Mouse (Mus musculus) embryonic facial prominence, embryonic 11.5 days (tissue): ENCODE measurements at regions not wholly inside any gene's neighbourhood (a gene's known extent, or its start where the extent isn't known, plus 50 kb on each side); places are given as distances from the start of the nearest gene placed in this dataset.
A peak's percentile ranks its signal among the peaks of the same experiment; 100 is the strongest.

Experiments
- ATAC-seq: fragments of 200-750 bp; cut with Nextera tagmentation; replicated peaks from 2 replicates; pipeline ENCODE4 v1.8.0; 2017; ENCODE audit warnings: low read depth; ENCODE audit not compliant: insufficient number of reproducible peaks, low FRiP score, low TSS enrichment
- DNase-seq: peaks from one replicate; pipeline ENCODE4 v3.0.0-alpha.2; 2015; ENCODE audit warnings: low spot score
- H3K27ac ChIP-seq: fragments of 300-500 bp; sonication (generic); replicated peaks from 2 replicates; pipeline ENCODE4 v1.5.1; 2014; ENCODE audit warnings: mild to moderate bottlenecking, low read depth, low read length, control low read depth
- H3K27me3 ChIP-seq: fragments of 300-500 bp; sonication (generic); 2 replicates; pipeline ENCODE4 v1.6.1; 2014; ENCODE audit warnings: mild to moderate bottlenecking, low read length, moderate library complexity, mixed read lengths; ENCODE audit not compliant: control insufficient read depth, insufficient read depth
- H3K36me3 ChIP-seq: fragments of 300-500 bp; sonication (generic); replicated peaks from 2 replicates; pipeline ENCODE4 v1.6.1; 2014; ENCODE audit warnings: low read depth, mild to moderate bottlenecking, low read length, moderate library complexity, mixed read lengths; ENCODE audit not compliant: control insufficient read depth, insufficient read depth
- H3K4me1 ChIP-seq: fragments of 300-500 bp; sonication (generic); 2 replicates; pipeline ENCODE4 v1.6.1; 2014; ENCODE audit warnings: low read length, mixed read lengths; ENCODE audit not compliant: control insufficient read depth, insufficient read depth
- H3K4me2 ChIP-seq: fragments of 300-500 bp; sonication (generic); 2 replicates; pipeline ENCODE4 v1.6.1; 2014; ENCODE audit warnings: low read depth, mild to moderate bottlenecking, control low read depth, low read length, moderate library complexity
- H3K4me3 ChIP-seq: fragments of 300-500 bp; sonication (generic); 2 replicates; pipeline ENCODE4 v1.5.1; 2014; ENCODE audit warnings: low read depth, low read length, control low read depth
- H3K9ac ChIP-seq: fragments of 300-500 bp; sonication (generic); replicated peaks from 2 replicates; pipeline ENCODE4 v1.6.1; 2014; ENCODE audit warnings: mild to moderate bottlenecking, control low read depth, low read length
- H3K9me3 ChIP-seq: fragments of 300-500 bp; sonication (generic); replicated peaks from 2 replicates; pipeline ENCODE4 v1.6.1; 2016; ENCODE audit warnings: mild to moderate bottlenecking, low read length, inconsistent platforms, mixed read lengths; ENCODE audit not compliant: control insufficient read depth
- WGBS: fragments of 180-500 bp; shearing (Covaris S2); extraction: QIAGEN DNeasy Blood & Tissue Kit; methylation state at CpG from one replicate; pipeline ENCODE4 v1.1.7; 2014; 5-methylcytosine and 5-hydroxymethylcytosine counted together

DNA sequence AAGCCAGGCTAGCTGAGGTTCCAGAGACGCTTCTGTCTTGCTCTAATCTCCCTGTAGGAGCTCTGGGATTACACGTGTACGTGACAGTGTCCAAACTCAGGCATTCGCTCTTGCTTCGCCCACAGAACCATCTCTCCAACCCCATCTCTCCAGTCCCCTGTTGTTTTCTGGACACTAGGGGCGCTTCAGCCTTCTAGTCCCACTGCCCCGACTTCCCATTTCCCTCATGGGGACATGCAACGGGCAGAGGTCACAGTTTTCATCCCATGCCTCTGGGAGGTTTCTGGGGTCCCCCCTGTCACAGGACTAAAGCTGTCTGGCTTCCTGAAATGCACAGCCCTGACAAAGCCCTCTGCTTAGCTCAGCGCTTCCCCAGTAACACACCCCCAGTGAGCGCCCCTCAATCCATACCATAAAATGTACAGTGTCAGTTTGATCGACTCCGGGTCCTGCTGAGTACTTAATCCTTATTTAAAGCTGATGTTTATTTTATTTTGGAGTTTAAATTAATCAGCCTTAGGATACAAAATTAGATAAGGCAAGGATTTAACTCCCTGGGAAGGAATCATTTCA is 208.9 kb upstream of the Kcnab2 start:
- no peaks in the 10 kb centered on the region for H3K9me3 ChIP-seq
- H3K4me3 ChIP-seq, result no peak overlapping the region
- no peaks in the 10 kb centered on the region for H3K27me3 ChIP-seq
- no peaks in the 10 kb centered on the region for H3K36me3 ChIP-seq
- no peak overlapping the region for H3K27ac ChIP-seq
- WGBS, result 59% methylated on average over 12 of the region's 12 CpGs
- no peak for DNase-seq
- no peaks in the 10 kb centered on the region for H3K4me1 ChIP-seq
- no peak overlapping the region for H3K4me2 ChIP-seq
- H3K9ac ChIP-seq, result no peak overlapping the region
- ATAC-seq, result no peak

DNA sequence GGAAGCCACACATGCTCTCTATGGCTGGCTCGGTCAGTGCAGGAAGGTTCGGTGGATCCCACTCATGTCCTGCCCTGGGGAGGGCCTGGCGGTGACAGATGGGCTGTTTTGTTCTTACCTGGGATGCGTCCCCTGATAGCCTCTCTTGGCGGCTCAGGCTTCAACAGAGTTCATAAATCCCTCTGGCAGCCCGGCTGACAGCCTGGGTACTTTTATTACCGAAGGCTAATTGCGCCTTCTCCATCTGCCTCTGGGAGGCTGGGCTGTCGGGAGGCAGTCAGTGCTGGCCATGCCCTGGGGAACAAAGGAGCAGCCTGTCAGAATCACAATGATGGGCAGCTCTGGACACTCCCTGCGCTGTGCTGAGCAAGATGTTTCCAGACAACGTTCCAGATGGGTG is 196.5 kb upstream of the Kcnab2 start:
- Histone ChIP-seq H3K4me2 (no peak overlapping the region), H3K4me3 (no peak overlapping the region), H3K27ac (no peak overlapping the region), H3K4me1 (no peaks in the 10 kb centered on the region), H3K36me3 (no peaks in the 10 kb centered on the region), H3K9me3 (no peaks in the 10 kb centered on the region), H3K9ac (no peak overlapping the region), H3K27me3 (no peaks in the 10 kb centered on the region)
- DNase-seq (no peak), ATAC-seq (peak; percentile 70; the same call in 1 of the 2 replicates)
- WGBS, result 48% methylated on average over 11 of the region's 11 CpGs

DNA sequence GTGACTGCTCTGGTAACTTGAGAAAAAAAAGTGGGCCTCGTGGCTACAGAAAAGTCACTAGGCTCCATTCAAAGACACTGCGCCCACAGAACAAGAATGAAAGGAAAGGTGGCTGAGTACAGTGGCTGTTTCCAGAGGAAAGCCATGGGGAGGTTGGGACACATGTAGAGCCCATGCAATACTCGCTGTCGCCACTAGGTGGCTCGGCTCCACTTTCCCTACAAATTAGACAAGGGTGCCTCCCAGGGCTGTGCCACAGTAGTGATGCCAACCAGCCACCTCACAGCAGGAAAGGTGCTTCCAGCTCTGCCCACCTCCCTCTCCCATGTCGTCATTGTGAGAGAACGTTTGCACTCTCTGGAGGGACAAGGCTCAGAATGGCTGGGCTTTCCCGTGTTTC is 185.8 kb upstream of the Kcnab2 start:
- 43% methylated on average over 8 of the region's 8 CpGs for WGBS
- H3K27me3 ChIP-seq, result no peaks in the 10 kb centered on the region
- no peaks in the 10 kb centered on the region for H3K36me3 ChIP-seq
- no peaks in the 10 kb centered on the region for H3K4me1 ChIP-seq
- H3K9ac ChIP-seq, result no peak overlapping the region
- H3K4me3 ChIP-seq, result no peak overlapping the region
- H3K27ac ChIP-seq, result no peak overlapping the region
- no peak for ATAC-seq
- no peak overlapping the region for H3K4me2 ChIP-seq
- DNase-seq, result no peak
- no peaks in the 10 kb centered on the region for H3K9me3 ChIP-seq

DNA sequence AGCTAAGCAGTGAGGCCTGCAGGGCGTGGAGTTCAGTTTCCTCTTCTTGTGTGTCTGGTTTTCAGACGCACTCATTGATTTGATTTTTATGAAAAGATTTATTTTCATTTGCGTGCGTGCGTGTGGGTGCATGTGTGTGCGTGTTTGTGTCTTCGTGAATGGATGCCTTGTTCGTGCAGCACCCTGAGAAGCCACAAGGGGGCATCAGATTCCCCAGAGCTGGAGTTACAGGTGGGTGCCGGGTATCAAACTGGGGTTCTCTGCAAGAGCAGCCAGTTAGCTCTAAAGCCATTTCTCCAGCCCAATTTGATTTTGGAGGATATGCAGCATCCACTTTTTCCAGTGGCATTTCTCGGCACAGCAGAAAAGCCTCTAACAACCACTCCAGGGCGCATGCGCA is 185.4 kb upstream of the Kcnab2 start:
- H3K27ac ChIP-seq, result no peak overlapping the region
- H3K4me3 ChIP-seq, result no peak overlapping the region
- DNase-seq, result no peak
- WGBS, result 94% methylated on average over 12 of the region's 12 CpGs
- no peak overlapping the region for H3K9ac ChIP-seq
- no peaks in the 10 kb centered on the region for H3K36me3 ChIP-seq
- H3K4me1 ChIP-seq, result no peaks in the 10 kb centered on the region
- no peaks in the 10 kb centered on the region for H3K9me3 ChIP-seq
- no peak overlapping the region for H3K4me2 ChIP-seq
- no peaks in the 10 kb centered on the region for H3K27me3 ChIP-seq
- no peak for ATAC-seq

DNA sequence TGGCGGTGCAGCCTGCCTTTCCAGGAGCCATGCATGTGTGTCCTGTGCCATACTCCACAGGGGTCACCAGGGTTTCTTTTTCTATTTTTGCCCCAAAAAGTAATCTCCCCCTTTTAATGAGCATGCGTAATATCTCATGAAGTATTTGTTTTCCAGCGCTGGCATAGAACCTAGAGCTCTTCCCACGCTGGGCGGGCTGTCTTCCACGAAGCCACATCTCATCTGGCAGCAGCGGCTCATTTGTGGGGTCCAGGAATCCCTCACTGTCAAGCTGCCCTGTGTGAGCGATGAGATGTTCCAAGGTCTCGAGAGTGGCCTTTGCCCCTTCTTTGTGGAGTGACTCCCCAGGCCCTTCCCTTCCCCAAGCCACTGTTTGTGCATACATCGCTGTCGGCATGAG is 184.8 kb upstream of the Kcnab2 start:
- H3K27ac ChIP-seq, result no peak overlapping the region
- H3K36me3 ChIP-seq, result no peaks in the 10 kb centered on the region
- no peaks in the 10 kb centered on the region for H3K27me3 ChIP-seq
- no peak overlapping the region for H3K4me3 ChIP-seq
- DNase-seq (no peak), ATAC-seq (no peak)
- H3K9ac ChIP-seq, result no peak overlapping the region
- H3K4me2 ChIP-seq, result no peak overlapping the region
- WGBS, result 92% methylated on average over 11 of the region's 11 CpGs
- H3K4me1 ChIP-seq, result no peaks in the 10 kb centered on the region
- H3K9me3 ChIP-seq, result no peaks in the 10 kb centered on the region

DNA sequence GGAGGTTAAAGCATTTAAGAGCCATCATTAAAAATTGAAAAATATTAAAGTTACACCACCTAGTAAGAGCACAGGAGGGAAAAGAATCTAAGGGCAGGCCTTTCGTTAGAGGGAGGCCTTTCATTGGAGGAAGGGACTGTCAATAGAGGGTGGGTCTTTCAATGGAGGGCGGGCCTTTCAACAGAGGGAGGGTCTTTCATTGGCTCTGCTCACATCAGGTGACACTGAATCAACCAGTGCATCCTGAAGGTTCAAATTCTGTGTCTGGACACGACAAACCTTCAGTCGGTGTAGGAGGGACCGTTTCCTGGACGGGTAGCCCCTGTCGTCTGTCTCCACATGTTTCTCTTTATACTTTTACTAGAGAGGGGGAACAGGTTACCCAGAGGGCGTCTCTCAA is 172.5 kb upstream of the Kcnab2 start:
- DNase-seq (no peak), ATAC-seq (no peak)
- Histone ChIP-seq H3K4me1 (no peaks in the 10 kb centered on the region), H3K4me3 (no peak overlapping the region), H3K9me3 (no peaks in the 10 kb centered on the region), H3K36me3 (no peaks in the 10 kb centered on the region), H3K27me3 (no peaks in the 10 kb centered on the region), H3K4me2 (no peak overlapping the region), H3K9ac (no peak overlapping the region), H3K27ac (no peak overlapping the region)
- WGBS, result 70% methylated on average over 8 of the region's 8 CpGs

DNA sequence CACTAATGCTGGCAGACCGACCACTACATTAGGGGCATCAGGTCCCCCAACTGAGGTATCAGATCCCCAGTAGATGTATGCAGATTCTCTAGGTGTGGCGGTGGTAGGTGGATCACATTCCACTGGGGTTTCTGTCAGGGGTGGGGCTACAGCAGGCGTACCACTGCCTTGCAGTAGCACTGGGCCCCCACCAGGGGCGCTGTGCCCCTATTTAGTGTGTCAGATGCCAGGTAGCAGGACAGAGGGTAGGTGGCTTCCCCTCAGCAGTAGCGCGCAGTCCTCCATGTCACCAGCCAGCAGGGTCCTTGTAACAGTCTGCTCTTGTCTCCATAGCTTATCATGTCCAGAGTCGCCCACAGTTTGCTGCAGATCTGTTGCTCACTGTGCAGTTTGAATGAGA is 169.9 kb upstream of the Kcnab2 start:
- no peak overlapping the region for H3K4me3 ChIP-seq
- WGBS, result 55% methylated on average over 7 of the region's 7 CpGs
- H3K4me2 ChIP-seq, result no peak overlapping the region
- DNase-seq (peak; percentile 41), ATAC-seq (no peak)
- H3K9ac ChIP-seq, result no peak overlapping the region
- no peaks in the 10 kb centered on the region for H3K4me1 ChIP-seq
- no peaks in the 10 kb centered on the region for H3K9me3 ChIP-seq
- no peaks in the 10 kb centered on the region for H3K27me3 ChIP-seq
- no peak overlapping the region for H3K27ac ChIP-seq
- no peaks in the 10 kb centered on the region for H3K36me3 ChIP-seq

DNA sequence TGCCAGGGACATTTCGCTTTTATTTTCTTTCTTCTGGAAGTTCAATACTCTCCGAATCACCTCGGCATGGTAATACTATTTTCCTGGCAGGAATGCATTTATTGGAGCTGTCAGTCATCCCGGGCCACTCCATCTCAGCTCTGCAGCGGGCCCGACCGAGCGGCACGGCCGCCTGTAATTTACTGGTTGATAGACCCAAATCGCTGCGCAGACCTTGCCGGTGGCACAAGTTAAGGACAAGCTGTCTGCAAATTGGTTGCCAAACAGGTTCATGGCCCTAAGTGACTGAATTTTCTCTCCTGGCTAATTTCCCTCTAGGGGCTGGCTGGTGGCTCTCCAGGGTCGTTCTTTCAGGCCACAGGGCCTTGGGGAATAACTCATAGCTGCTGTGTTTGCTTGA is 169.4 kb upstream of the Kcnab2 start:
- Histone ChIP-seq H3K27me3 (no peaks in the 10 kb centered on the region), H3K4me1 (no peaks in the 10 kb centered on the region), H3K36me3 (no peaks in the 10 kb centered on the region), H3K9ac (no peak overlapping the region), H3K27ac (no peak overlapping the region), H3K4me2 (no peak overlapping the region), H3K4me3 (no peak overlapping the region), H3K9me3 (no peaks in the 10 kb centered on the region)
- no peak for ATAC-seq
- DNase-seq, result no peak
- 87% methylated on average over 14 of the region's 14 CpGs for WGBS
